Mouse (Mus musculus) frontal cortex, adult (tissue): ENCODE data around the gene Kif16b.

Experiments
- ATAC-seq: cut with Nextera tagmentation; 2 replicates; pipeline ENCODE4 v1.9.2; 2017; ENCODE audit warnings: mild to moderate bottlenecking, moderate library complexity, mixed read lengths; ENCODE audit not compliant: low TSS enrichment

Gene Kif16b

GRCm38 (mm10) chr2:142668426-142668825 is 232.9 kb downstream of the Kif16b start:
- ATAC-seq, result peak; percentile 91

- ATAC-seq, result no peak
Measured at GRCm38 (mm10) chr2:142651591-142651990, 249.7 kb downstream of the Kif16b start.

GRCm38 (mm10) chr2:142648023-142648453 is 253.3 kb downstream of the Kif16b start:
- peak; percentile 94 for ATAC-seq

- 0 out of 2 replicates have a peak, but pooled peaks have one; percentile 20 for ATAC-seq
Measured at GRCm38 (mm10) chr2:142646863-142647262, 254.5 kb downstream of the Kif16b start.

GRCm38 (mm10) chr2:142641766-142642165 is 259.6 kb downstream of the Kif16b start:
- ATAC-seq, result no peak

- peak; percentile 81 for ATAC-seq
Measured at GRCm38 (mm10) chr2:142635606-142636304, 265.6 kb downstream of the Kif16b start.

GRCm38 (mm10) chr2:142633996-142634559 is 267.3 kb downstream of the Kif16b start:
- no peak for ATAC-seq

- no peak for ATAC-seq
Measured at GRCm38 (mm10) chr2:142629523-142630312, 271.6 kb downstream of the Kif16b start.

GRCm38 (mm10) chr2:142625756-142626155 is 275.6 kb downstream of the Kif16b start:
- ATAC-seq, result peak; percentile 83

GRCm38 (mm10) chr2:142625101-142625500 is 276.2 kb downstream of the Kif16b start:
- no peak for ATAC-seq

- no peak for ATAC-seq
Measured at GRCm38 (mm10) chr2:142624254-142624653, 277.1 kb downstream of the Kif16b start.

- no peak for ATAC-seq
Measured at GRCm38 (mm10) chr2:142621152-142621551, 280.2 kb downstream of the Kif16b start.

- no peak for ATAC-seq
Measured at GRCm38 (mm10) chr2:142619926-142620325, 281.4 kb downstream of the Kif16b start.

GRCm38 (mm10) chr2:142614535-142614934 is 286.8 kb downstream of the Kif16b start:
- peak; percentile 28; the same call in 1 of the 2 replicates for ATAC-seq

GRCm38 (mm10) chr2:142612359-142612953 is 288.9 kb downstream of the Kif16b start:
- no peak for ATAC-seq

- peak; percentile 86 for ATAC-seq
Measured at GRCm38 (mm10) chr2:142611113-142611512, 290.2 kb downstream of the Kif16b start.

- ATAC-seq, result no peak
Measured at GRCm38 (mm10) chr2:142610206-142610605, 291.1 kb downstream of the Kif16b start.

GRCm38 (mm10) chr2:142608778-142609177 is 292.6 kb downstream of the Kif16b start:
- peak; percentile 36 for ATAC-seq

- no peak for ATAC-seq
Measured at GRCm38 (mm10) chr2:142604762-142605161, 296.6 kb downstream of the Kif16b start.

- 0 out of 2 replicates have a peak, but pooled peaks have one; percentile 13 for ATAC-seq
Measured at GRCm38 (mm10) chr2:142603210-142603609, 298.1 kb downstream of the Kif16b start.

- no peak for ATAC-seq
Measured at GRCm38 (mm10) chr2:142599235-142599634, 302.1 kb downstream of the Kif16b start.
